Mouse (Mus musculus) mouse trophoblast stem cell (cell line): Measurements from ENCODE around the gene Sufu.

Experiments
- in situ Hi-C, 2 experiments: fragments of 300-500 bp; cut with MseI, MboI; formaldehyde crosslinking; loops; 2 replicates in 1 of 2; 3 replicates in 1 of 2; pipeline ENCODE4 v1.15.1; 2025

Sufu gene

DNA sequence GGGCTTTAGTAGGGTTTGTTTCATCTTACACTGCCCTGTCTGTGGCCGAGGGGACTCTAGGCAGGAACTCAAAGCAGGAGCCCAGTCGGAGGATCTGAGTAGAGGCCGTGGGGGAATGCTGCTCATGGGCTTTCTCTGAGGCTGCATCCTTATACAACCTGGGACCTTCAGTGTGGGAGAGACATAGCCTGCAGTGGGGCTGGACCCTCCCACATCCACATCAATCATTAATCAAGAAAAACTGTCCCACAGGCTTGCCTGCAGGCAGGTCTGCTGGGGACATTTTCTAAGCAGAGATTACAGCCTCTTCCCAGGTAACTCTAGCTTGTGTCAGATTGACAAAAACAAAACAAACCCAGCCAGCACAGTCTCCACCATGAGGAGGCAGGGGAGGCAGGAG lies 65.9 kb downstream of the Sufu start:
- in situ Hi-C loops, result no loop called here

DNA sequence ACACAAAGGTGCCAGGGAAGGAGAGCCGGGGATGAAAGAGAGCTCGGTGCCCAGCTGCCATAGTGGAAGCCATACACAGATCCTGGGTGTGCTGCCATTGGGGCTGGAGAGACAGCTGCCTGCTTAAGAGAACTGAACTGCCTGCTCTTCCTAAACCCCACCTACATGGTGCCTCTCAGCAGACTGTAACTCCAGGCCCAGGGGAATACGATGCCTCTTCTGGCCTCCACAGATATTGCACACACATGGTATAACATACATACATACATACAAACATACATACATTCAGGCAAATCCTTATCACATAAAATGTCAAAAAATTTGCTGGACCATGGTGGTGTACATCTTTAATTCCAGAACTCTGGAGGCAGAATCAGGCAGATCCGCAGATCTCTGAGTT lies 66.8 kb downstream of the Sufu start:
- in situ Hi-C loops, result no loop called here

DNA sequence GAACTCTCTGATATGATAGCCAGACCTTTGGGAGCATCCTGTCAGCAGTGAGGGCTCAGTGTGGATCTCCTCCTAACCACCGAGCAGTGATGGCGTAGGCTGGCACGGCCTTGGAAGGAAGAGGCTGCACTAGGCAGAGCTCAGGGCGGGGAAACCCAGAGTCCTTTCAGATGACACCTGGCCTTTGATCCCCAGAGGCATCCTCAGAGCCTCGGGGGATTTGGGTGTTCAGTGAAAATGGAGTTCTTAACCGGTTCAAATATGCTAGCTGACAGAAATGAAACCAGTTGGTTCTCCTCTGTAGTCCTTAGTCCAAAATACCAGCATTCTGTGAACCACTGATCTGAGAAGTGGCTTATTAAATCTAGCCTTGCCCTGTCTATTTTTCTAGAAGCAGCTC lies 69.5 kb downstream of the Sufu start:
- in situ Hi-C loops, result no loop called here

DNA sequence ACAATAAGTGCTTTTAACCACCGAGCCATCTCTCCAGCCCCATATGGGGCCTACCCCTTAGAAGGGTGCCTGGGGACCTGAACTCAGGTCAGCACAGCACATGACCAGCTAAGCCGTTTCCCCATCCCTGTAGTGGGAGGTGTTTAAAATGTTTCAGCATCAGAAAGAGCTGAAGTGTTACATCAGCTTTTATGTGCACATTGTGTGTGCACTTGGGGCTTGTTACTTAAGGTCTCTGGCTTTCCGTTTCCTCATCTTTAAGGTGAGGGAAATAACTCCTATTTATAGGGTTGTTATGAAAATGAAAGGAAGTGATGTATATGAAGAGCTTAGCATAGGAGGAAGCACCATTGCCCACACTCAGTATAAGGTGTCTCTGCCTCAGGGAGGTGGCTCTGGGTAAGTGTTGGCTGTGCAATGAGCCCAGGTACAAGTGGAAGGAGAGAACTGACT lies 70.4 kb downstream of the Sufu start:
- in situ Hi-C loops, result no loop called here

DNA sequence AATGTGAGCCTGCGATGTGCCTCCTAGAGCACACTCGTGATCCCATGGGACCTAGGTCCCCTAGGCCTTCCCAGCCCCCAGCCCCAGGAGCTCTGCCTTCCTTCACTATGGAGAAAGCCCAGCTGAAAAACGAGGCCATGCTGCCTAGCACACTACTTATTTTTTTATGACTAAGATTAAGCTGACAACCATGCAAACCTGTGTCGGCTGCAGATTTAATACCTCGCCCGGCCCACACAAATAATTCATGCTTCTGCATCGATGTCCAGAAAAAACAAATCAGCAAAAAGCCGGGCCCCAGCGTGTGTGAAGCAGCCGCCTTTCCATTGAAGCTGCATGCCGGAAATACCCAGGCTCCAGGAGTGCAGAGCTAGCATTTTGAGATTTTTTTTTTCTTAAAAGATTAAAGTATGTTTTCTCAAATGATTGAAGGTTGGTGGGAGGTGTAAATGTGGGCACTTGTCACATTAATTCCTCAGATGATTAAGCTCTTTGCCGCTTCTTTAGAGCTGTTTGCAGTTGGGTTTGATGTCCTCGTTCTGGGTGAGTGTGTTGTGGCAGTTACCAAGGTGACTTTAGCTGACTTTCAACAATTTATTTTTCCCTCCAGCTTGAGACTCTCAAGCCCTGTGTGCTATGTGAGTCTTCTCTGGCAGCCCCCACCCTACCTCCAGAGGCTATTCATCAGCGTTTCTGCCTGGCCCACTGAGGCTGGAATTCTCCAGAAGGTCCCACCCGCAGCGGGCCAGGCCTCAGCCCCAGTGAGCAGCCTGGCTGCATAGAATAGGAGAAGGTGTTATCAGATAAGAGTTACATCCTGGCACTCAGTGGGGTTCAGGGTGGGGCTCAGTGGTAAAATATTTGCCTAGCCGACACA lies 73.9 kb downstream of the Sufu start:
- in situ Hi-C loops, result no loop called here

DNA sequence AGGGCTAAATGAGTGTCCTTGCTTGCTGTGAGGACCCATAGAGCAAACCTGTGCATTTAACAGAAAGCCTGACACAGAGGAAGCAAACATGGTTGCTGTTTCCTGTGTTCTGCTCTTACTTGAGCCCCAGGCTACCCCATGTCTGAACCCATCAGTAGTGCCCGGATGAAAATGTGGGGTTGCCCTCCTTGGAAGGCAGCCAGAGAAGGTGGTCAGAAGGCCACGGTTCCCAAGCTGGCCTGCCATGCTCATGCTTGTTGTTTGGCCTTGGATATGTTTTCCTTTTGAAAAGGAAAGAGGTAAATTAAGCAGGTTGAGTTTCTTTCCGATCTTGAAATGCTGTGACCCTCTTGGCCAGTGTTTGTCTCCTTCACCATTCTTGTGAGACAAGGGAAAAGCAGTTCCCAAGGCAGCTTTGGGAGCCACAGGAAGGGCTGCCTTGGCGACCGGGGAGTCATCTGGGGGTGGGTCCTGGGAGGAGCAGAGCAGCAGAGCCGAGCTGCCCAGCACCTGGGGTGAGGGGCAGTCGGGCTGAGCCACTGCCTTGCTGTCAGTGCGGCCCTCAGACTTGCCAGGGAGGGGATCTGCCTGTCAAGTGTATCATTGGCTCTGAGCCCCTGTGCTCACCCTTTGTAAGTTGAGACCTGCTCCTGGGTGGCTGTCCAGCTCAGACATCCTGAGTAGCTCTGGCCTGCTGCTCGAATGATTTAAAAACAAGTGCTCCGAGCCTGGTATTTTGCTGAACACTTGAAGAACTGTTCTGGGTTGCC lies 74.8 kb downstream of the Sufu start:
- in situ Hi-C loops, result no loop called here

- in situ Hi-C loops, result no loop called here
Measured at GRCm38 (mm10) chr19:46477432-46477845, 80.7 kb downstream of the Sufu start.

DNA sequence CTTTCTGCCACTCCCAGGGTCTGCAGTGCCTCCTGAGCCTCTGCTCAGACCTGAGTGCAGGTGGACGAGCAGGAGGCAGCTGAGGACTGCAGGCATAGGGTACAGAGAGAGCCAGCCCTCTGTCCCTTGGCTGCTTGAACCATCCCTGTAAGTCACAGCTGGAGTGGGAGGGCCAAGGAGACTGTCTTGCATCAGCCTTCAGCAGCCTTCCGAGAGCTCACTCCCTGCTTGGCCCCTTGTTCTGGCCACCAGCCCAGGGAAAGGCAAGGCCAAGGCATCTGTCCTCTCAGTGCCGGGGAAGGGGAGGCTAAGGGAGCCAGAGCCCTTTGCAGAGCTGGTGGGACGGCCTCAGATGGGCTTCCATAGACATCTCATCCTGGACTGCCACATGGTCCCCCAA lies 81.5 kb downstream of the Sufu start:
- in situ Hi-C loops, result no loop called here

DNA sequence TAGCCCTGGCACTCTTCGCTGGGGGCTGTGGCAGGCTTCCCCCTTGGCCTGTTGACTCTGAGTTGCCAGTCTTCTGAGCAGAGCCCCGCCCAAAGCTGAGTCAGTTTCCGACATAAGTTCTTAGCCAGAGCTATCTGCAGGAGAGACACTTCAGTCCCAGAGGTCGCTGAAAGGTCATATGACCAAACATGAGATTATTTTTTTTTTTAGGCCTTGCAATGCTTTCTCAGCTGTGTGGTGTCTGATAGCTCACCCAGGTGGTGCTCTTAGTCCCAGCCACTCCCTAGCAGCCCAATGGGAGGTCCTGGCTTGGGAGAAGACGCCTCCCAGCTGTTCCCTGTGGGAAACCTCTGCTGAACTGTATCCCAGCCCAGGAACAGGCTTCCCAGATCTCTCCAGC lies 82.1 kb downstream of the Sufu start:
- in situ Hi-C loops, result no loop called here

- in situ Hi-C loops, result no loop called here
Measured at GRCm38 (mm10) chr19:46479306-46480075, 82.8 kb downstream of the Sufu start.

- in situ Hi-C loops, result no loop called here
Measured at GRCm38 (mm10) chr19:46480624-46481345, 84.1 kb downstream of the Sufu start.

- in situ Hi-C loops, result no loop called here
Measured at GRCm38 (mm10) chr19:46481352-46481751, 84.7 kb downstream of the Sufu start.

DNA sequence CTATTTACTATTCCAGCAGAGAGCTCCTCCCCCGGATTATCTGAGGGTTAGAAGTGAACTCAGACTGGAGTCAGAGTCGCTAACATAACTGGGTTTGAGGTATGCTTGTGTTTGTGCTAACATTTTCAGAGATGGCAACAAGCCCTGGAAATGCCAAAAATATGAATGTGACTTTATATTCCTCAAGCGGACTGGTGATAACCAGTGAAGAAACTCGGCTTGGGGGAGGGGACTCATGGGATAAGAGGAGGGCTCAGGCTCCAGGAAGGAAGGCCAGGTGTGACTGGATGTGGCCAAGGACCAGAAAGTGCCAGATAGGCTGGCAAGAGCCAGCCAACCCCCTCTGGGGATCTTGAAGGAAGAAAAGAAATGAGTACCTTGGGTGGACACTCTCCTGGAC lies 85.1 kb downstream of the Sufu start:
- in situ Hi-C loops, result no loop called here

DNA sequence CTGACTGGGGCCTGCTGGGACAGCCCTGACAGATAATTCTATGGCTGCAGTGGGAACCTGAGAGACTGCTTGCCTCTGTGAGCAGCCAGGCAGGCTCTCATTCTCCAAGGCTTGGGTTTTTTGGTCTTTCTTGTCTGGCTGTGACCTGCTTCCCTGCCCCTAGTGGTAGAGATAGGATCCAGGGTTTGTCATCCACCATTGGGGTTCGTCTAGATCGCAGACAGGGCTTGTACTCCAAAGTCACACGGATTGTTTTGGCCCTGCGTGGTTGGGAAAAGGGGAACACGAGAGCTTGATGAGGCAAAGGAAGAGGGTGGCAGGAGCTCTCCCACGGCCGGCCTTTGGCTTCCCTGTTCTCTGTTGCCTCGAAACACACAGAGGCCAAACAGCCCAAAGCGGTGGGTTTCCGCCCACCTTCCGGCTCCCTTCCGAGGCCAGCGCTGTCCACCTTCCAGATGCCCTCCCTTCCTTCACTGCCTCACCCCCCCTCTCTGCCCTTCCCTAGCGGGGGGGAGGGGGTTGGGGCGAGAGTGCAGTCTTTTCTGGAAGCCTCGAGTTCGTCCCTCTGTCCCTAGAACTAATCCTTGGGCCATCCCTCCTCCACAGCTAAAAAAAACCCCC lies 86.3 kb downstream of the Sufu start:
- in situ Hi-C loops, result no loop called here

DNA sequence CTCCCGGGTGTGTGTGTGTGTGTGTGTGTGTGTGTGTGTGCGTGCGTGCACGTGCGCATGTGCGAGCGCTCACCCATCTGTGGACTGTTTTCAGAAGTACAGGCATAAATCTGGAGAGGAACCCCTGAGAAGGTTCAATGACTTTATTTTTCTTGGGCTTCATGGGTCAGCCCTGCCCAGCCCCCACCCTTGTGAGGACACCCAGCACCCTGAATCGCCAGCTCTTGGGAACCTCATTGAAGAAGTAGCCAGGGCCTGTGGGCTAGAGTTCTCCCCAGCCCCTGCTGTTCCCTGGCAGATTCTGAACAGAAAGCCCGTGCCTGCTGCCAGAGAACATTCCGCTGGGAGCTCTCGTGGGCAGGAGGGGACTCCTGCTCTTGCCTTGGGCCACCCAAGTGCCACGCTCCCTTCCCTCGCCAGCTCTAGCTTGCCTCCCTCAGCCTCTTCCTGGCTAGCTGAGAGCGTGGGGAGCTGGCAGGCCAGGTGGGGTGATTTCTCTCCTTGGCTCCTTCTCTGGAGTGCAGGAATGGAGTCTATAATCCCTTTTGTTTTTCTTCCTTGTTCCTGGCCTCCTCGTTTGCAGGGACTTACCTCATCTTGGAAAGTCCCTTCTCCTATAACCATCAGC lies 87.1 kb downstream of the Sufu start:
- in situ Hi-C loops, result no loop called here

GRCm38 (mm10) chr19:46484518-46484917 lies 87.8 kb downstream of the Sufu start:
- in situ Hi-C loops, result no loop called here

GRCm38 (mm10) chr19:46485847-46486246 lies 89.2 kb downstream of the Sufu start:
- in situ Hi-C loops, result no loop called here

DNA sequence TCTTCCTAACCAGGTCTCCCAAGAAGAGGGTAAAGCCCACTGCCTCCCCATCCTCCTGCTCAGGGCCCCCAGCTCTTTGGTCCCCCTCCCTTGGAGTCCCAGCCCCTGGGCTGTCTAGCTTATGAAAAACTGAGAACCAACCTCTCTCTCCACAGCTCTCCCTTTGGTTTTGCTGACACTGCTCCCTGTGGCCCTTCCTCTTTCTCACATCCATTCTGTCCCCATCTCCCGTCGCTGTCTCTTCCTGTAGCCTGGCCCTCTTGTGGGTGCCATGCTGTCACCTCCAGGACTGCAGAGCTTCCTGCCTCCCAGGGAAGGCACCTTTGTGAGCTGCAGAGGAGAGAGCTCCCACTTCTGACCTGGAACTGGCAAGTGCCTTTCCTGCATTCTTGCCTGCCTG lies 90.0 kb downstream of the Sufu start:
- in situ Hi-C loops, result no loop called here

DNA sequence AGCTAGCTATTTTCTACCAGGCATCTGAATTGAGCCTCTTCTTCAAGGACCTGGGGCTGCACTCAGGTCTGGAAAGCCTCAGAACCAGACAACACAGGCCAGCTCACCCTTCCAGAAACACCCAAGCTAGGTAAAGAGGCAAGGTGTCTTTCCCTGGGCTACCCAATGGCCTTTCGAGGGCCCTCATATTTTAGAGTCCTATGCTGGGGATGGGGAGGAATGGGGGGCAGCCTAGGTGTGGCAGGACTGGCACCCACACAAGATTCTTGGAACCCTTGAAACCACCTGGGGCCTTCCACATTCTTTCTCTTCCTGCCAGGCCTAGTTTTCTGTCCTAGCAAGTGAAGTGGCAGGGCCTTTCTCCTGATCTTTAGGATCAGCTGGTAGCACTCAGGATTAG lies 92.8 kb downstream of the Sufu start:
- in situ Hi-C loops, result no loop called here

DNA sequence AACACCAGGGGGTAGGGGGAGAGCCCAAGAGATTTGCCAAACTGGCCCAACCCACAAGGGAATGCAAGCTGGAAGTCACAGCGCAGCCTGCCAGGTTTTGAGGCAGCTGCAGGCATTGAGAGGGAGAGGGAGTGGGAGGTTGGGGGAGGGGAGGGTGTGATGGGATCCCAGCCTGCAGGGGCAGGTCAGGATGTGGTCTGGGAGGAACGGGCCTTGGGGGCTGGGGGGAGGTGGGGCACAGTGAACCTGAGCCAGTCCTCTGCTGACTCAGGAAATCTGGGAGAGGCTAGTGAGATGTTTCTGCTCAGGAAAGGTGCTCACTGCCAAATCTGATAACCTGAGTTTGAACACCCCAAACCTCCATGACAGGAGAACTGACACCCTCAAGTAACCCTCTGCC lies 93.9 kb downstream of the Sufu start:
- in situ Hi-C loops, result no loop called here

DNA sequence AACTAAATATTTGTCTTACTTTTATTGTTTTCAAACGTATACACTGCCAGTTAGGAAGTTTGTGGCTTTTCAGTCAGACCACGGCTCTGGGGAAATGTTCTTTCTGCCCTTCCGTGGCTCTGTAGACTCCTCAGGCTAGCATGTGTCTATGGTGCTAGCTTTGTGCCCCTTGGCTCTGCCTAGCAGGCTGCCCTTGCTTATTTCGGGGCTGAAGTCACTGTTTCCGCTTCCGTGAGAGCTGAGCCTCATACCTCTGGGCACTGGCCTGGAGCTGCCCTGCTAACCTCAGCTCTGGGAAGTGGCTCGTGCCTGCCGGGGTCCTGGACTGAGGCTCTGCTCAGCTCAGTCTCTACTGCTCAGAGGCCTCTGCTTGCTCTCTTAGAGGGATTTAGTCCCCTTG lies 98.4 kb downstream of the Sufu start:
- in situ Hi-C loops, result no loop called here
